Mouse (Mus musculus) forebrain, embryonic 14.5 days (tissue): ENCODE measurements around the gene Msi2. TPM values are rescaled to one million over a fixed set of nuclear protein-coding genes. Genes with fewer than 3 reads are reported as not detected.

ENCODE experiments used
- ATAC-seq: fragments of 200-750 bp; cut with Nextera tagmentation; 2 replicates; pipeline ENCODE4 v1.8.0; 2017; ENCODE audit warnings: mild to moderate bottlenecking, moderate library complexity
- DNase-seq: peaks from one replicate; pipeline ENCODE4 v3.0.0-alpha.2; 2015; ENCODE audit warnings: low spot score
- H3K27ac ChIP-seq: fragments of 300-500 bp; sonication (generic); 2 replicates; pipeline ENCODE4 v1.5.1; 2014; ENCODE audit warnings: low read depth, mild to moderate bottlenecking, control low read depth, low read length, moderate library complexity
- H3K27me3 ChIP-seq: fragments of 300-500 bp; sonication (generic); replicated peaks from 2 replicates; pipeline ENCODE4 v1.6.1; 2014; ENCODE audit warnings: low read length, control low read depth, mixed read lengths; ENCODE audit not compliant: control insufficient read depth, insufficient read depth
- H3K36me3 ChIP-seq: fragments of 300-500 bp; sonication (generic); 2 replicates; pipeline ENCODE4 v1.6.1; 2014; ENCODE audit warnings: low read length, control low read depth; ENCODE audit not compliant: control insufficient read depth, insufficient read depth
- H3K4me1 ChIP-seq: fragments of 300-500 bp; sonication (generic); 2 replicates; pipeline ENCODE4 v1.6.1; 2014; ENCODE audit warnings: antibody characterized with exemption, low read length, control low read depth; ENCODE audit not compliant: control insufficient read depth, insufficient read depth
- H3K4me2 ChIP-seq: fragments of 300-500 bp; sonication (generic); 2 replicates; pipeline ENCODE4 v1.6.1; 2014; ENCODE audit warnings: mild to moderate bottlenecking, control low read depth, low read length
- H3K4me3 ChIP-seq: fragments of 300-500 bp; sonication (generic); 2 replicates; pipeline ENCODE4 v1.5.1; 2014; ENCODE audit warnings: low read depth, low read length, control low read depth
- H3K9ac ChIP-seq: fragments of 300-500 bp; sonication (generic); 2 replicates; pipeline ENCODE4 v1.6.1; 2014; ENCODE audit warnings: mild to moderate bottlenecking, low read length, control low read depth, moderate library complexity
- H3K9me3 ChIP-seq: fragments of 300-500 bp; sonication (generic); replicated peaks from 2 replicates; pipeline ENCODE4 v1.6.1; 2016; ENCODE audit warnings: low read length, control low read depth, mixed read lengths; ENCODE audit not compliant: control insufficient read depth
- WGBS: fragments of 180-500 bp; shearing (Covaris S2); extraction: QIAGEN DNeasy Blood & Tissue Kit; methylation state at CpG from one replicate; pipeline ENCODE4 v1.1.7; 2014; 5-methylcytosine and 5-hydroxymethylcytosine counted together
- polyA plus RNA-seq: library from polyadenylated mRNA; unstranded; fragments of >200 nt; fragmentation: Nextera tagmentation; extraction: Ambion mirVana; gene quantifications from 2 replicates; pipeline ENCODE4 v1.2.1, GENCODE M21; 2014

The Msi2 gene
- polyA plus RNA-seq, 1 experiment from 2014 or later, result 19.9 TPM

- Histone ChIP-seq H3K36me3 (peaks cover 12% of the 10 kb centered on the region), H3K27ac (no peak overlapping the region), H3K4me1 (peaks cover 44% of the 10 kb centered on the region), H3K4me3 (no peak overlapping the region), H3K4me2 (no peak overlapping the region), H3K9ac (no peak overlapping the region), H3K27me3 (no peaks in the 10 kb centered on the region), H3K9me3 (no peaks in the 10 kb centered on the region)
- DNase-seq (no peak), ATAC-seq (no peak)
- 56% methylated on average over 2 of the region's 2 CpGs for WGBS
These were observed 113.7 kb downstream of the Msi2 start for GRCm38 (mm10) chr11:88604635-88605034.

GRCm38 (mm10) chr11:88603366-88603765 is 114.9 kb downstream of the Msi2 start:
- DNase-seq (no peak), ATAC-seq (no peak)
- peaks cover 12% of the 10 kb centered on the region for H3K36me3 ChIP-seq
- peaks cover 43% of the 10 kb centered on the region for H3K4me1 ChIP-seq
- no peaks in the 10 kb centered on the region for H3K27me3 ChIP-seq
- no peak overlapping the region for H3K4me2 ChIP-seq
- no peak overlapping the region for H3K4me3 ChIP-seq
- no peaks in the 10 kb centered on the region for H3K9me3 ChIP-seq
- H3K9ac ChIP-seq, result no peak overlapping the region
- no peak overlapping the region for H3K27ac ChIP-seq
- whole genome bisulfite sequencing, result 84% methylated on average over 11 of the region's 11 CpGs

- Histone ChIP-seq H3K4me3 (no peak overlapping the region), H3K27ac (no peak overlapping the region), H3K4me2 (no peak overlapping the region), H3K4me1 (peaks cover 37% of the 10 kb centered on the region), H3K9me3 (no peaks in the 10 kb centered on the region), H3K27me3 (no peaks in the 10 kb centered on the region), H3K36me3 (peaks cover 12% of the 10 kb centered on the region), H3K9ac (no peak overlapping the region)
- WGBS, result 94% methylated on average over 7 of the region's 7 CpGs
- no peak for DNase-seq
- no peak for ATAC-seq
These were observed 115.7 kb downstream of the Msi2 start for GRCm38 (mm10) chr11:88602471-88603120.

- no peak overlapping the region for H3K4me3 ChIP-seq
- no peak for DNase-seq
- H3K4me2 ChIP-seq, result no peak overlapping the region
- H3K9ac ChIP-seq, result no peak overlapping the region
- no peak overlapping the region for H3K27ac ChIP-seq
- peaks cover 12% of the 10 kb centered on the region for H3K36me3 ChIP-seq
- no peaks in the 10 kb centered on the region for H3K9me3 ChIP-seq
- ATAC-seq, result no peak
- 93% methylated on average over 3 of the region's 3 CpGs for WGBS
- no peaks in the 10 kb centered on the region for H3K27me3 ChIP-seq
- peaks cover 22% of the 10 kb centered on the region for H3K4me1 ChIP-seq
These were observed 118.1 kb downstream of the Msi2 start for GRCm38 (mm10) chr11:88600194-88600593.

- Histone ChIP-seq H3K27ac (0 out of 2 replicates have a peak overlapping the region, but pooled peaks have one; percentile 35), H3K4me2 (no peak overlapping the region), H3K4me1 (peaks cover 22% of the 10 kb centered on the region; the same call in 1 of the 2 replicates), H3K4me3 (no peak overlapping the region), H3K27me3 (no peaks in the 10 kb centered on the region), H3K9ac (no peak overlapping the region), H3K9me3 (no peaks in the 10 kb centered on the region), H3K36me3 (peaks cover 12% of the 10 kb centered on the region)
- peak; percentile 61; the same call in 1 of the 2 replicates for ATAC-seq
- DNase-seq, result peak; percentile 54
- 57% methylated on average over 17 of the region's 17 CpGs for WGBS
These were observed 118.8 kb downstream of the Msi2 start for GRCm38 (mm10) chr11:88599332-88600130.

- no peak for ATAC-seq
- WGBS, result 68% methylated on average over 3 of the region's 3 CpGs
- Histone ChIP-seq H3K27me3 (no peaks in the 10 kb centered on the region), H3K27ac (no peak overlapping the region), H3K36me3 (peaks cover 11% of the 10 kb centered on the region), H3K4me1 (peaks cover 26% of the 10 kb centered on the region; the same call in 1 of the 2 replicates), H3K9me3 (no peaks in the 10 kb centered on the region), H3K4me3 (no peak overlapping the region), H3K9ac (no peak overlapping the region), H3K4me2 (no peak overlapping the region)
- DNase-seq, result no peak
These were observed 119.5 kb downstream of the Msi2 start for GRCm38 (mm10) chr11:88598848-88599175.

GRCm38 (mm10) chr11:88598150-88598847 is 120.0 kb downstream of the Msi2 start:
- no peak overlapping the region for H3K4me3 ChIP-seq
- peaks cover 8% of the 10 kb centered on the region for H3K36me3 ChIP-seq
- no peaks in the 10 kb centered on the region for H3K9me3 ChIP-seq
- H3K4me2 ChIP-seq, result no peak overlapping the region
- no peak for ATAC-seq
- WGBS, result 65% methylated on average over 11 of the region's 11 CpGs
- peaks cover 26% of the 10 kb centered on the region; the same call in 1 of the 2 replicates for H3K4me1 ChIP-seq
- no peak overlapping the region for H3K27ac ChIP-seq
- no peak for DNase-seq
- H3K9ac ChIP-seq, result no peak overlapping the region
- H3K27me3 ChIP-seq, result no peaks in the 10 kb centered on the region

- H3K9ac ChIP-seq, result no peak overlapping the region
- peak; percentile 70 for ATAC-seq
- H3K4me1 ChIP-seq, result peaks cover 28% of the 10 kb centered on the region
- no peak for DNase-seq
- H3K4me3 ChIP-seq, result no peak overlapping the region
- no peaks in the 10 kb centered on the region for H3K27me3 ChIP-seq
- no peaks in the 10 kb centered on the region for H3K9me3 ChIP-seq
- WGBS, result 55% methylated on average over 3 of the region's 4 CpGs
- peak overlapping the region; percentile 48; the same call in 1 of the 2 replicates for H3K27ac ChIP-seq
- H3K4me2 ChIP-seq, result no peak overlapping the region
- H3K36me3 ChIP-seq, result no peaks in the 10 kb centered on the region
These were observed 122.7 kb downstream of the Msi2 start for GRCm38 (mm10) chr11:88595616-88596015.
